Mouse (Mus musculus) frontal cortex, adult 2 months (tissue): ENCODE measurements around the gene Zdbf2. TPM values are rescaled to one million over a fixed set of nuclear protein-coding genes. Genes with fewer than 3 reads are reported as not detected.

Experiments used
- DNase-seq, 2 experiments: peaks; one replicate each; pipeline ENCODE4 v3.0.0; 2022; ENCODE audit warnings: low spot score in 1 of 2; ENCODE audit errors: extremely low spot score in 1 of 2
- polyA plus RNA-seq: library from polyadenylated mRNA; depleted of rRNA; stranded (reverse); fragments of >200 nt; gene quantifications from 2 replicates; pipeline ENCODE4 v1.2.3, GENCODE M21; 2012; rRNA removed

Gene Zdbf2
- 2.6 and 3.2 TPM in 2 replicates for polyA plus RNA-seq

DNA sequence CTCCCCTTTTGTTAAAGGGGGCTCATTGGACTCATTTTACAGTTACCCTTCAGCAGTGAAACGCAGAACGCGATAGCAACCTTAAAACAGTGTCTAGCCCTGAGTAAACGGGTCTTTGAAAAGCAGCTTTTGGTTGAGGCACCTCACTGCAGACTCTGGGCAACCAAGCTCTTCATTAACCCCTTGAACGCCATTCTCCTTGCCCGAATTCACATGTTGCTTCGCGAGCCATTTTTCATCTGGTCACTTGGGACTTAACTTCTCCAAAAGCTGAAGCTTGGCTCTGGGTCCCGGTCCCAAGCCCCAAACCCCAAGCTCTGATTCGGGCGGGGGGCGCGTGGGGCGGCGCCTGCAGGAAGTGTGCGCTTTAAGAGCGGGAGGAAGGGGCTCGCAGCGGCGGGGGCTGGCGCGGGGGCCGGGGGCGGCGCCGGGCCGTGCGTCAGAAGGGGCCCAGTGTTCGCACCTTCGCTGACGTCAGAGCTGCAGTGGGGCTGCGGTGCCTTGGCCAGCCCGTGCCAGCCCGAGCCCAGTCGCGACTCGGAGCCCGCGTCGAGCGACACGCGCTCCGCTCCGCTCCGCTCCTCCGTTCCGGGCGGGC is at the start of gene Zdbf2:
Zdbf2 (plus strand) TSS at position 525 of the 598 bp plus-strand sequence.
- DNase-seq = no peak

- no peak for DNase-seq
These were observed 48.1 kb upstream of the Zdbf2 start for GRCm38 (mm10) chr1:63225009-63225408.

GRCm38 (mm10) chr1:63225890-63226289 is 47.2 kb upstream of the Zdbf2 start:
- no peak for DNase-seq

- no peak for DNase-seq
These were observed 45.8 kb upstream of the Zdbf2 start for GRCm38 (mm10) chr1:63227241-63227640.

GRCm38 (mm10) chr1:63237371-63237770 is 35.7 kb upstream of the Zdbf2 start:
- DNase-seq = no peak

GRCm38 (mm10) chr1:63239305-63239704 is 33.8 kb upstream of the Zdbf2 start:
- DNase-seq = no peak

DNA sequence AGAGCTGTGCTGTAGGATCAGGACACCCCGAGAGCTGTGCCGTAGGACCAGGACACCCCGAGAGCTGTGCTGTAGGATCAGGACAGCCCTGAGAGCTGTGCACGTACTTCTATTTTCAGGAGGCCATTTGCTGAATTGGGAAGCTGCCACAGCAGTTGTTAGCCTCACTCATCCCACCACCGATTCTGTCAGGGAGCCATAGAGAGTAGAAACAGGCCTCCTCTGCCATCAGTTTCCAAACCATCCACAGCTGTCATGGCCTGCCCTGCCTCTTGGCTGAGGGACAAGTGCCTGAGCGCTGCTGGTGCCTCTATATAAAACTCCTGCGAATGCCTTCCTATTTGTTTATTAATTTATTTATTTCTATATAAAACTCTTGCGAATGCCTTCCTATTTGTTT is 33.3 kb upstream of the Zdbf2 start:
- DNase-seq = no peak

GRCm38 (mm10) chr1:63243854-63244253 is 29.2 kb upstream of the Zdbf2 start:
- DNase-seq = no peak

DNA sequence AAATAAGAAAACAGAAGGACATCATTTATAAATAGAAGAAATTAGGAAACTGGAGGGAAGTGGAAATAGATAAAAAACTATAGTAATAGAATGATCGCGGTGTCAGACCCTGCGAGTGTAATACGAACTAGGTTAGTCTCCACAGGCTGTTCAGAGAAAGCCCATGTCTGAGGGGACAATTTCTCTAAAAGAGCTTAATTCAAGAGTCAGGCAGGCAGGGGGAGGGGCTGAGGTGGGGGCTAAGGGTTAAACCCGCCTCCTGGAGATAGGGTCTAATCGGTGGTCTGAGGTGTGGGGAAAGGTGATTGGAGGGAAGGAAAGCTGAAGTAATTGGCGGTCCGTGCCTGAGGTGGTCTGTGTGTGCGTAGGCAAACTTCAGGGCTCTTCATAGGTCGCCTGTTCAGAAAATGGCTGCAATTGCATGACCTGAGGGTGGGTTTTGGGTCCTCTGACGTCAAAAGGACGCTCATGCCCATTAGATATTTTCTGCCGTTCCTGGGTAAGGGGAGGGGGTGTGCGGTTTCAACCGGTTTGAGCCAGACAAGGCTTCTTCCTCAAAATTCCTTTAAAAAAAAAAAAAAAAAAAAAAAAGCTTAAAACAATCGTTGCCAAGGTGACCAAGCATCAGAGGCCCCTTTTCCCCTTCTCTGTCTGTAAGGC is 26.1 kb upstream of the Zdbf2 start:
- DNase-seq = no peak

DNA sequence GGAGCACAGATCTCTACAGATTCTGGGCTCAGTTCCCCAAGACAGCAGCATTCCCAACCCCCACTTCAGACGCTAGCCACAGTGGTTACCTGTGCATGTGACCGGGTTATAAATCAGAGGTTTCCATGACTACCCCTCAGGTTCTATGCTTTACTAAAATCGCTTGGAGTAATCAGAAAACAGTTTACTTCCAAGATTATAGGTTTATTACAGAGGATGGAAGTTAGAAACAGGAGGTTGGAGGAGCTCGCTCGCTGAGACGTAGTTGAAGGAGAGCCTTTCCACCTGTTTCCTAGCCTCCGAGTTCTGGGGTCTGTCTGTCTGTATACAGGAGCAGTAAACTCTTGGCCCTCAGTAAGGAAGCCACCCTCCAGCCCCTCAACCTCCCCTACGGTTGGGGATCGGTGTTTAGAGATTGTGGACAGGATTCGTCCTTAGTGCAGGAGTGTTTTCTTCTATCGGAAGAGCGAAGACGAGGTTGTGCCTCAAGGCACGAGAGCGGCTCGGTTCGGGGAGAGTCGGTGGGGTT is 25.2 kb upstream of the Zdbf2 start:
- DNase-seq = no peak

- no peak for DNase-seq
These were observed 24.7 kb upstream of the Zdbf2 start for GRCm38 (mm10) chr1:63248360-63248851.

DNA sequence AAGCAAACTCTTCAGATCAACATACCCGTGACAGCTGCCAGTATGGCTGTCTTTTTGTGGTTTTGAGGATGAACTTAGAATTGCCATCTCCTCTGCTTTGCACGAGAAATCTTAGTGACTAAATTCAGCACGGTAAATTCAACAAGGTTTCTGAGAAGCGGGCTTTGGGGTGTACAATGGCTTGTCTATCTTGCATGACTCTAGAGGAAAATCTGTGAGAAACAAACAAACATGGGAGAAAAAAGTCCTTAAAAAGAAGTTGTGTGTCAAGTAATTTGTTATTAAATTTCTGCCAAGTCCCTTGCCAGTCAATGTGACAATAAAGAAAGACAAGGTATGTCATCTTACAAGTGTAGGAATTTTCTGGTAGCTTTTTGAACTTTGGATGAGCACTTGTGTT is 23.8 kb upstream of the Zdbf2 start:
- no peak for DNase-seq

DNA sequence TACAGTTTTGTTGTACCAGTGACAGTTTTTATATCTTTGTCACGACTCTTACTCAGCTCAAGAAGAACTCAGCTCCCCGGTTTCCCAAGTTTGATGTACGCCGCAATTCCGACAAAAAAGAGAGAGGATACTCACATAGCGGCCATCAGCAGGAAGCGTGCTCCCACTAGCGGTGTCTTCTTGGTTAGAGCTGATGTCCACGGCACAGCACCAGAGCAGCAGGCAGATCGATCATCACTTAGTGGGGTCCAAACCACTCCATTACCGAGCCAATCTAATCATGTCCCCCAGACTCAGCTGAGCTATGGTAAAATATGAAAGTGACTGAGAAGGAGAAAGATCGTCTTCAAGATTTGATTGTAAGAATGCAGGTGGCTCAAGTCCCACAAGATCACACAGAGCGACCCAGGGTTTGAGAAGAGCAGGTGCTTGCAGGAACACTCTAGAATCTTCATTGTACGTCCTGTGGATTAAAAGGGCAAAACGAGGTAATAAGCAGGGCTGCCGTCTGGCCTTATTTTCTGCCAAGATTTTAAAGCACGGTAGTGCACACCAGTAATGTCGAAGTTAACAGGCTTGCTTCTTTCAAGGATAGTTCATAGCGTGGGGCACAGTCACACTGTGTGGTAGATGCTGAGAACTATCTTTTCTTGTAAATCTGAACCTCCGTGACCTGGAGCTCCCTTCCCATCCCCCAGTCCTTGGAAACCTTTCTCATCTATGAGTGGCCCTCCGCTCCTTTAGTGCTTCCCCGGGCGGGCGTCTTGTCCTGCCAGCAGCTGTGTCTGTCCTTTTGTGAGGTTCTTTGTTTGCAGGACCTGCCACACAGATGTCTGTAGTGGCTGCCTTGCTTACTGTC is 20.5 kb upstream of the Zdbf2 start:
- DNase-seq = no peak

DNA sequence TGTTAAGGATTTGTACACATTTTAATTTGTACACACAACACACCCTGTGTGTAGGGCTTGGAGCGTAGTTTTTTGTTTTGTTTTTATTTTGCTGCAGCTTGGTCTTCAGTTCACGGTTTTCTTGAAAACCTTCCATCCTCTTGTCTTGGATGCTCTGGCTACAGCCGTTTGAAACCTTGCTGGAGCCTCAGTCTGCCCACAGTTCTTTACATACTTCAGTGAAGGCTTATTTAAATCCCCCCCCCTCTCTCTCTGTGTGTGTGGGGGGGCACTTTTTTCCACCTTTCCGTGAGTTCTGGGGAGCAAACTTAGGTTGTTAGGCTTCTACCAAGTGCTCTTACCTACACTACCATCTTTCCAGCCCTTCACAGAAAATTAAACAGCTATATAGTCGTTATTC is 19.8 kb upstream of the Zdbf2 start:
- no peak for DNase-seq

GRCm38 (mm10) chr1:63255101-63255500 is 18.0 kb upstream of the Zdbf2 start:
- DNase-seq = no peak

GRCm38 (mm10) chr1:63256083-63256482 is 17.0 kb upstream of the Zdbf2 start:
- DNase-seq = peak in 1 of 2 experiments; percentile 51

DNA sequence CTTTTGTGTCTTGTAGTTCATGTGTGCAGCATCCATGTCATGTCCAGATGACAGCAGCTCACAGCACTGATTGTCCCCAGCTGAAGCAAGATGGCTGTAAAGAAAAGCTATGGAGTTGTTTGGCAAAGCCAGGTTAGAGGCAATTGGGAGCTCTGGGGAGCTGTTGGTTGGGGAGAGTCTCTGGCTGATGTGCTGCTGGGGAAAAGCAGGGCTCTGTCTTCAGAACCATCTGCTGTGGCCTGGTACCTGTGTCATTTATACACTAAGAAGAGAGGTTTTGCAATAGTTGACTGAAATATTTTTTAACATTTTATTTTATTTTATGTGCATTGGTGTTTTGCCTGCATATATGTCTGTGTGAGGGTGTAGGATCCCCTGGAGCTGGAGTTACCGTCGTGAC is 14.6 kb upstream of the Zdbf2 start:
- no peak for DNase-seq

- no peak for DNase-seq
These were observed 13.7 kb upstream of the Zdbf2 start for GRCm38 (mm10) chr1:63259271-63259830.

DNA sequence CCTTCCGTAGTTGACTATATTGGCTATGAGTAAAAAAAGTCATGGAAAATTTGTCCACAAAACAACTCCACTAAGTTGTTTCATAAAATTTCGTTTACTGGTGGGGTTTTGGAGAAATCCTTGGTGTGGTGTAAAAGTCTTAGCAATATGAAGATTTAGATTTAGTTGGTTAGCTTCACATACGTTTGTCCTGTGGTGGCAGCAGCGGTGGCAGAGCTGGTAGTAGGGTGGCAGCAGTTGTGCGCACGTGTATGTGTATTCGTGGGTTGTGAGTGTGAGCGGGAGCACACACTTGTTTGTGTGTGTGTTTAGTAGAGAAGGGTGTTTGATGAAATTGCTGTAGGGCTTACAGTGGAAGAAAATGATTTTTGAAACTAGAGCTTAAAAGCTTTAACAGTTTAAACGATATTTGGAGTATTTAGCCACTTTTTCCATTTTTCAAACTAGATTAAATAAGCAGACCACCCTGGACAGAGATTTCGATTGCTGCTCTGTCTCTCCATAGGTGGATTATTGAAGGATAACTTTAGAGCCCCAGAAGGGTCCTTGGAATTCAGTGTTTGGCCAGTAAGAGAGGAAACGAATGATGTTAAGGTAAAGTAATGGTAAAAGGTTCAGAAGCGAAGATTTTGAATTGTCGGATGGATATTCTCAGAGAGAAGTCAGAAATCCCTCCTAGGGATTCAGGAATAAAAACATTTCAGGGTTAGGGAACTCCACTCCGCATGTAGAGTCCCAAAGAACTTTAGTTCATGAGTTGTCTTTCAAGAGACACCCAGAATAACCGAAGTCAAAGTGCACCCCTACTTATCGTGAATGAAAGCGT is 12.9 kb upstream of the Zdbf2 start:
- DNase-seq = no peak

GRCm38 (mm10) chr1:63260742-63261033 is 12.4 kb upstream of the Zdbf2 start:
- DNase-seq = no peak
